Mouse (Mus musculus): ENCODE data around the gene Sec62. TPM values are rescaled to one million over a fixed set of nuclear protein-coding genes. Genes with fewer than 3 reads are reported as not detected.
A peak's percentile ranks its signal among the peaks of the same experiment; 100 is the strongest.

Sec62 gene
- 65.0 and 72.1 TPM in 2 replicates for polyA plus RNA-seq (2014; fragmentation: Nextera tagmentation; extraction: Ambion mirVana)

- ATAC-seq (ENCODE audit: insufficient number of reproducible peaks, low FRiP score, low TSS enrichment, low read depth), result peak; percentile 95
Observed at GRCm38 (mm10) chr3:30792737-30793402, at the start of gene Sec62. TSS of gene Sec62 (plus strand) at chr3:30792875.

GRCm38 (mm10) chr3:30742891-30743290 is 49.8 kb upstream of the Sec62 start:
- DNase-seq (ENCODE audit: low spot score) (no peak), ATAC-seq (ENCODE audit: insufficient number of reproducible peaks, low FRiP score, low TSS enrichment, low read depth) (no peak)
- Histone ChIP-seq H3K27me3 (ENCODE audit: control insufficient read depth, insufficient read depth, low read length) (no peaks in the 10 kb centered on the region), H3K9ac (ENCODE audit: low read length) (no peak overlapping the region), H3K27ac (replicated peaks; ENCODE audit: low read depth, low read length) (no peak overlapping the region), H3K36me3 (ENCODE audit: control insufficient read depth, insufficient read depth, low read length) (no peaks in the 10 kb centered on the region), H3K9me3 (ENCODE audit: control insufficient read depth, low read length) (no peaks in the 10 kb centered on the region), H3K4me1 (ENCODE audit: control insufficient read depth, insufficient read depth, low read length) (no peaks in the 10 kb centered on the region), H3K4me2 (ENCODE audit: low read depth, severe bottlenecking) (no peak overlapping the region), H3K4me3 (ENCODE audit: low read depth, low read length) (no peak overlapping the region)
- 86% methylated on average over 7 of the region's 7 CpGs for WGBS

More at GRCm38 (mm10) chr3:30792737-30793402, at the start of gene Sec62:
- 0% methylated on average over 62 of the region's 62 CpGs for WGBS
- Histone ChIP-seq H3K27me3 (ENCODE audit: control insufficient read depth, insufficient read depth, low read length) (no peaks in the 10 kb centered on the region), H3K9ac (ENCODE audit: low read length) (peak within 1 kb of the TSS; percentile 98), H3K4me1 (ENCODE audit: control insufficient read depth, insufficient read depth, low read length) (no peaks in the 10 kb centered on the region), H3K4me3 (ENCODE audit: low read depth, low read length) (peak within 1 kb of the TSS; percentile 94), H3K27ac (replicated peaks; ENCODE audit: low read depth, low read length) (peak within 1 kb of the TSS; percentile 90), H3K9me3 (ENCODE audit: control insufficient read depth, low read length) (no peaks in the 10 kb centered on the region), H3K36me3 (ENCODE audit: control insufficient read depth, insufficient read depth, low read length) (no peaks in the 10 kb centered on the region), H3K4me2 (ENCODE audit: low read depth, severe bottlenecking) (peak within 1 kb of the TSS; percentile 67)
- peak; percentile 96 for DNase-seq (ENCODE audit: low spot score)

GRCm38 (mm10) chr3:30746006-30746405 is 46.7 kb upstream of the Sec62 start, which contains the start of gene Samd7:
TSS of gene Samd7 (plus strand) at chr3:30746293.
- Histone ChIP-seq H3K9me3 (ENCODE audit: control insufficient read depth, low read length) (no peaks in the 10 kb centered on the region), H3K9ac (ENCODE audit: low read length) (no peak within 1 kb of the TSS), H3K27ac (replicated peaks; ENCODE audit: low read depth, low read length) (no peak within 1 kb of the TSS), H3K27me3 (ENCODE audit: control insufficient read depth, insufficient read depth, low read length) (no peaks in the 10 kb centered on the region), H3K4me2 (ENCODE audit: low read depth, severe bottlenecking) (no peak within 1 kb of the TSS), H3K4me3 (ENCODE audit: low read depth, low read length) (no peak within 1 kb of the TSS), H3K4me1 (ENCODE audit: control insufficient read depth, insufficient read depth, low read length) (no peaks in the 10 kb centered on the region), H3K36me3 (ENCODE audit: control insufficient read depth, insufficient read depth, low read length) (no peaks in the 10 kb centered on the region)
- 79% methylated on average over 7 of the region's 7 CpGs for WGBS
- no peak for DNase-seq (ENCODE audit: low spot score)
- ATAC-seq (ENCODE audit: insufficient number of reproducible peaks, low FRiP score, low TSS enrichment, low read depth), result no peak

GRCm38 (mm10) chr3:30748316-30748715 is 44.4 kb upstream of the Sec62 start:
- WGBS, result 95% methylated on average over 9 of the region's 9 CpGs
- Histone ChIP-seq H3K4me1 (ENCODE audit: control insufficient read depth, insufficient read depth, low read length) (no peaks in the 10 kb centered on the region), H3K27ac (replicated peaks; ENCODE audit: low read depth, low read length) (no peak overlapping the region), H3K4me3 (ENCODE audit: low read depth, low read length) (no peak overlapping the region), H3K9me3 (ENCODE audit: control insufficient read depth, low read length) (no peaks in the 10 kb centered on the region), H3K27me3 (ENCODE audit: control insufficient read depth, insufficient read depth, low read length) (no peaks in the 10 kb centered on the region), H3K4me2 (ENCODE audit: low read depth, severe bottlenecking) (no peak overlapping the region), H3K36me3 (ENCODE audit: control insufficient read depth, insufficient read depth, low read length) (no peaks in the 10 kb centered on the region), H3K9ac (ENCODE audit: low read length) (no peak overlapping the region)
- DNase-seq (ENCODE audit: low spot score) (no peak), ATAC-seq (ENCODE audit: insufficient number of reproducible peaks, low FRiP score, low TSS enrichment, low read depth) (no peak)

- no peak for ATAC-seq (ENCODE audit: insufficient number of reproducible peaks, low FRiP score, low TSS enrichment, low read depth)
- WGBS, result 95% methylated on average over 4 of the region's 4 CpGs
- no peak overlapping the region for H3K4me3 ChIP-seq (ENCODE audit: low read depth, low read length)
Observed at GRCm38 (mm10) chr3:30754696-30755095, 38.0 kb upstream of the Sec62 start.

GRCm38 (mm10) chr3:30764877-30765276 is 27.8 kb upstream of the Sec62 start:
- WGBS, result 90% methylated on average over 4 of the region's 4 CpGs
- H3K27ac ChIP-seq (replicated peaks; ENCODE audit: low read depth, low read length), result no peak overlapping the region
- H3K9ac ChIP-seq (ENCODE audit: low read length), result no peak overlapping the region
- H3K4me2 ChIP-seq (ENCODE audit: low read depth, severe bottlenecking), result no peak overlapping the region
- H3K9me3 ChIP-seq (ENCODE audit: control insufficient read depth, low read length), result no peaks in the 10 kb centered on the region
- no peaks in the 10 kb centered on the region for H3K27me3 ChIP-seq (ENCODE audit: control insufficient read depth, insufficient read depth, low read length)
- DNase-seq (ENCODE audit: low spot score), result no peak
- no peaks in the 10 kb centered on the region for H3K36me3 ChIP-seq (ENCODE audit: control insufficient read depth, insufficient read depth, low read length)
- H3K4me3 ChIP-seq (ENCODE audit: low read depth, low read length), result no peak overlapping the region
- no peaks in the 10 kb centered on the region for H3K4me1 ChIP-seq (ENCODE audit: control insufficient read depth, insufficient read depth, low read length)
- ATAC-seq (ENCODE audit: insufficient number of reproducible peaks, low FRiP score, low TSS enrichment, low read depth), result no peak

More at GRCm38 (mm10) chr3:30754696-30755095, 38.0 kb upstream of the Sec62 start:
- Histone ChIP-seq H3K4me2 (ENCODE audit: low read depth, severe bottlenecking) (no peak overlapping the region), H3K9ac (ENCODE audit: low read length) (no peak overlapping the region), H3K27ac (replicated peaks; ENCODE audit: low read depth, low read length) (no peak overlapping the region), H3K9me3 (ENCODE audit: control insufficient read depth, low read length) (no peaks in the 10 kb centered on the region), H3K27me3 (ENCODE audit: control insufficient read depth, insufficient read depth, low read length) (no peaks in the 10 kb centered on the region), H3K4me1 (ENCODE audit: control insufficient read depth, insufficient read depth, low read length) (no peaks in the 10 kb centered on the region), H3K36me3 (ENCODE audit: control insufficient read depth, insufficient read depth, low read length) (no peaks in the 10 kb centered on the region)
- no peak for DNase-seq (ENCODE audit: low spot score)

GRCm38 (mm10) chr3:30765311-30766027 is 27.2 kb upstream of the Sec62 start:
- H3K9me3 ChIP-seq (ENCODE audit: control insufficient read depth, low read length), result no peaks in the 10 kb centered on the region
- ATAC-seq (ENCODE audit: insufficient number of reproducible peaks, low FRiP score, low TSS enrichment, low read depth), result no peak
- no peaks in the 10 kb centered on the region for H3K36me3 ChIP-seq (ENCODE audit: control insufficient read depth, insufficient read depth, low read length)
- H3K4me1 ChIP-seq (ENCODE audit: control insufficient read depth, insufficient read depth, low read length), result no peaks in the 10 kb centered on the region
- no peak for DNase-seq (ENCODE audit: low spot score)
- no peak overlapping the region for H3K4me2 ChIP-seq (ENCODE audit: low read depth, severe bottlenecking)
- no peak overlapping the region for H3K27ac ChIP-seq (replicated peaks; ENCODE audit: low read depth, low read length)
- WGBS, result 75% methylated on average over 10 of the region's 10 CpGs
- no peaks in the 10 kb centered on the region for H3K27me3 ChIP-seq (ENCODE audit: control insufficient read depth, insufficient read depth, low read length)
- H3K9ac ChIP-seq (ENCODE audit: low read length), result no peak overlapping the region
- no peak overlapping the region for H3K4me3 ChIP-seq (ENCODE audit: low read depth, low read length)

- Histone ChIP-seq H3K27ac (replicated peaks; ENCODE audit: low read depth, low read length) (no peak overlapping the region), H3K9me3 (ENCODE audit: control insufficient read depth, low read length) (no peaks in the 10 kb centered on the region), H3K4me3 (ENCODE audit: low read depth, low read length) (no peak overlapping the region), H3K36me3 (ENCODE audit: control insufficient read depth, insufficient read depth, low read length) (no peaks in the 10 kb centered on the region), H3K4me1 (ENCODE audit: control insufficient read depth, insufficient read depth, low read length) (no peaks in the 10 kb centered on the region), H3K27me3 (ENCODE audit: control insufficient read depth, insufficient read depth, low read length) (no peaks in the 10 kb centered on the region), H3K9ac (ENCODE audit: low read length) (no peak overlapping the region), H3K4me2 (ENCODE audit: low read depth, severe bottlenecking) (no peak overlapping the region)
- no peak for ATAC-seq (ENCODE audit: insufficient number of reproducible peaks, low FRiP score, low TSS enrichment, low read depth)
- no peak for DNase-seq (ENCODE audit: low spot score)
- 85% methylated on average over 7 of the region's 7 CpGs for WGBS
Observed at GRCm38 (mm10) chr3:30766177-30766576, 26.5 kb upstream of the Sec62 start.

Data from limb, embryonic 11.5 days (tissue).